Mouse (Mus musculus) intestine, embryonic 14.5 days (tissue): ENCODE data around the gene Mrps18c. TPM values are rescaled to one million over a fixed set of nuclear protein-coding genes. Genes with fewer than 3 reads are reported as not detected.

Source experiments
- ATAC-seq: fragments of 200-750 bp; cut with Nextera tagmentation; replicated peaks from 2 replicates; pipeline ENCODE4 v1.8.0; 2017; ENCODE audit warnings: low read depth, moderate number of reproducible peaks, moderate TSS enrichment, moderate library complexity; ENCODE audit not compliant: low FRiP score, low TSS enrichment
- DNase-seq: peaks from one replicate; pipeline ENCODE4 v3.0.0-alpha.2; 2018; ENCODE audit warnings: low spot score
- H3K27ac ChIP-seq: fragments of 300-500 bp; sonication (generic); 2 replicates; pipeline ENCODE4 v1.5.1; 2014; ENCODE audit warnings: low read depth, mild to moderate bottlenecking, control low read depth
- H3K27me3 ChIP-seq: fragments of 300-500 bp; sonication (generic); replicated peaks from 2 replicates; pipeline ENCODE4 v1.6.1; 2014; ENCODE audit warnings: low read length, control low read depth; ENCODE audit not compliant: control insufficient read depth, insufficient read depth
- H3K36me3 ChIP-seq: fragments of 300-500 bp; sonication (generic); 2 replicates; pipeline ENCODE4 v1.6.1; 2014; ENCODE audit warnings: low read length, control low read depth; ENCODE audit not compliant: control insufficient read depth, insufficient read depth
- H3K4me1 ChIP-seq: fragments of 300-500 bp; sonication (generic); replicated peaks from 2 replicates; pipeline ENCODE4 v1.6.1; 2014; ENCODE audit warnings: low read length, control low read depth, mixed read lengths; ENCODE audit not compliant: control insufficient read depth, insufficient read depth
- H3K4me2 ChIP-seq: fragments of 300-500 bp; sonication (generic); 2 replicates; pipeline ENCODE4 v1.6.1; 2014; ENCODE audit warnings: low read length
- H3K4me3 ChIP-seq: fragments of 300-500 bp; sonication (generic); 2 replicates; pipeline ENCODE4 v1.5.1; 2014; ENCODE audit warnings: low read depth, low read length, control low read depth, mixed read lengths
- H3K9ac ChIP-seq: fragments of 300-500 bp; sonication (generic); 2 replicates; pipeline ENCODE4 v1.6.1; 2014; ENCODE audit warnings: mild to moderate bottlenecking, low read length
- H3K9me3 ChIP-seq: fragments of 300-500 bp; sonication (generic); 2 replicates; pipeline ENCODE4 v1.6.1; 2016; ENCODE audit warnings: low read length, control low read depth; ENCODE audit not compliant: control insufficient read depth
- WGBS: fragments of 180-500 bp; shearing (Covaris S2); extraction: QIAGEN DNeasy Blood & Tissue Kit; methylation state at CpG from one replicate; pipeline ENCODE4 v1.1.7; 2014; 5-methylcytosine and 5-hydroxymethylcytosine counted together
- polyA plus RNA-seq: library from polyadenylated mRNA; unstranded; fragments of >200 nt; fragmentation: Nextera tagmentation; extraction: Ambion mirVana; gene quantifications from 2 replicates; pipeline ENCODE4 v1.2.1, GENCODE M21; 2014

Gene Mrps18c
- polyA plus RNA-seq, result 171 and 179 TPM in 2 replicates

DNA sequence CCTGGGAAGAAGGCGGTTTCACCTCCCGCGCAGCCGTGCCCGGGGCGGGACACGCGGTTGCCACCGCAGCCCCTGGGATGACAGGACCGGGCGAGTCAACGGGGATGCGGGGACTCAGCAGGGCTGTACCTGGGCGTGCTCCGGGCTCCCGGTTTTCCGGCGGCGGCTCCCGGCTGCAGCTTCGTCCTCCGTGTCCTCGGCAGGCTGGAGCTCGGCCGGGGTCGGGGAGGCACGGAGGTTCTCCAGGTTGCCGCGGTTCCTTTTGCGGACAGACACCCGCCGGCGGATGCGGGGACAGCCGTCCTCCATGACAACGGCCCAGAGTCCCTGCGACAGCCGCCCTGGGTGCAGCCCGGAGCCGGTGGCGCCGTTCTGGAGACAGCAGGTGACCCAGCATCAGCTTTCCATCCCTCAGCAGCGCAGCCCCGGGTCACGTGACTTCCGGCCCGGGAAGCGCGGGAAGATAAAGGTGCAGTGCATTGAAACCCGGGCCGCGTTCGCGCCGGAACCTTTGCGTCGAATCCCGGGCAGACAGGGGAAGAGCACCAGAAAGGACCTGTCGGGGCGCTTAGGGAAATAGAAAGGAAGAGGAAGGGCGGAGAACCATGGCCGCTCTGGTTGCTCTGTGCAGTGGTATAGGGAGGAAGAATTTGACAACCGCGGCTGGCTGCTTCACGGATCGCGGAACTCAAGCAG, at the start of gene Mrps18c, which contains the start of gene Helq:
Mrps18c (plus strand) TSS at position 463 of the 696 bp plus-strand sequence.
Helq (minus strand) TSS at position 434 of the 696 bp plus-strand sequence.
- Histone ChIP-seq H3K9ac (peak within 1 kb of the TSS; percentile 66), H3K4me2 (peak within 1 kb of the TSS; percentile 71), H3K9me3 (no peaks in the 10 kb centered on the region), H3K4me1 (peaks cover 10% of the 10 kb centered on the region), H3K4me3 (peak within 1 kb of the TSS; percentile 78), H3K27me3 (no peaks in the 10 kb centered on the region), H3K36me3 (peaks cover 33% of the 10 kb centered on the region), H3K27ac (no peak within 1 kb of the TSS)
- WGBS, result under 1% methylated on average over 67 of the region's 67 CpGs
- DNase-seq, result peak; percentile 96
- ATAC-seq, result peak; percentile 92

GRCm38 (mm10) chr5:100750617-100751255, 47.7 kb upstream of the Mrps18c start:
- Histone ChIP-seq H3K4me1 (no peaks in the 10 kb centered on the region), H3K4me2 (no peak overlapping the region), H3K27ac (no peak overlapping the region), H3K36me3 (no peaks in the 10 kb centered on the region), H3K9me3 (no peaks in the 10 kb centered on the region), H3K4me3 (no peak overlapping the region), H3K9ac (no peak overlapping the region), H3K27me3 (no peaks in the 10 kb centered on the region)
- WGBS, result 75% methylated on average over 10 of the region's 10 CpGs
- DNase-seq, result no peak
- ATAC-seq, result no peak

- Histone ChIP-seq H3K27me3 (no peaks in the 10 kb centered on the region), H3K4me3 (no peak overlapping the region), H3K4me1 (no peaks in the 10 kb centered on the region), H3K9me3 (no peaks in the 10 kb centered on the region), H3K9ac (no peak overlapping the region), H3K36me3 (no peaks in the 10 kb centered on the region), H3K27ac (no peak overlapping the region), H3K4me2 (no peak overlapping the region)
- ATAC-seq, result no peak
- WGBS, result 58% methylated on average over 4 of the region's 4 CpGs
- no peak for DNase-seq
Measured at GRCm38 (mm10) chr5:100751655-100752054, 46.8 kb upstream of the Mrps18c start.

GRCm38 (mm10) chr5:100753407-100753806, 45.0 kb upstream of the Mrps18c start:
- DNase-seq, result no peak
- no peaks in the 10 kb centered on the region for H3K4me1 ChIP-seq
- H3K9ac ChIP-seq, result no peak overlapping the region
- no peaks in the 10 kb centered on the region for H3K9me3 ChIP-seq
- no peak overlapping the region for H3K4me3 ChIP-seq
- H3K36me3 ChIP-seq, result no peaks in the 10 kb centered on the region
- no peaks in the 10 kb centered on the region for H3K27me3 ChIP-seq
- no peak for ATAC-seq
- no peak overlapping the region for H3K27ac ChIP-seq
- H3K4me2 ChIP-seq, result no peak overlapping the region
- 68% methylated on average over 7 of the region's 7 CpGs for WGBS

GRCm38 (mm10) chr5:100758121-100758520, 40.3 kb upstream of the Mrps18c start:
- no peak overlapping the region for H3K4me2 ChIP-seq
- H3K4me3 ChIP-seq, result no peak overlapping the region
- DNase-seq (no peak), ATAC-seq (no peak)
- H3K36me3 ChIP-seq, result peaks cover 9% of the 10 kb centered on the region
- H3K4me1 ChIP-seq, result no peaks in the 10 kb centered on the region
- H3K9ac ChIP-seq, result no peak overlapping the region
- H3K27me3 ChIP-seq, result no peaks in the 10 kb centered on the region
- 86% methylated on average over 5 of the region's 5 CpGs for WGBS
- 0 out of 2 replicates have a peak, but pooled peaks cover 2% of the 10 kb centered on the region for H3K9me3 ChIP-seq
- no peak overlapping the region for H3K27ac ChIP-seq

DNA sequence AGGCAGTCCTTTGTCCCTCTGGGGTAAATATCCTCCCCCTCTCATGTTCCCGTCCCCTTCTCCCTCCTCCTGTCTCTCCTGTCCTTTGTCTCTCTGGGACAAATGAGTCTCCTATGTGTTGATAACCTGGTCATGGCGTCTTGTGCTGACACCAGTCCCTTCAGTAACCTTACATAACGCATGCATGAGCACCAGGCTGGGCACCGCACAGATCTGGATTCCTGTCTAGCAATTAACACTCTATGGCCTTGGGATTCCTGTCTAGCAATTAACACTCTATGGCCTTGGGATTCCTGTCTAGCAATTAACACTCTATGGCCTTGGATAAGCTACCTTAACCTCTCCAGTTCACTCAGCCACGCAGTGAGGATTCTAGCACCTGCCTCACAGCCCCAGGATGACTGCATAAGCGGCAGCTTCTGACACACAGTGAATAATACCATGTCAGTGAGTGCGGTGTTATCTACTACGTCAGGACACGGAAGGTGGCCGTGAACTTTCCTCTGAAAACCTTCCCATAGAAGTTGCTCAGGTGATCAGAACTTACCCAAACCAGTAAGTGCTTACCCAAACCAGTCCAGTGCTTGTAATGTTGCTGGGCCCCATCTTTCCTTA, 38.3 kb upstream of the Mrps18c start:
- no peak overlapping the region for H3K9ac ChIP-seq
- no peak for ATAC-seq
- H3K9me3 ChIP-seq, result 0 out of 2 replicates have a peak, but pooled peaks cover 2% of the 10 kb centered on the region
- H3K4me2 ChIP-seq, result no peak overlapping the region
- no peak overlapping the region for H3K4me3 ChIP-seq
- H3K4me1 ChIP-seq, result no peaks in the 10 kb centered on the region
- no peaks in the 10 kb centered on the region for H3K27me3 ChIP-seq
- no peak for DNase-seq
- H3K27ac ChIP-seq, result no peak overlapping the region
- 81% methylated on average over 10 of the region's 10 CpGs for WGBS
- peaks cover 29% of the 10 kb centered on the region for H3K36me3 ChIP-seq

DNA sequence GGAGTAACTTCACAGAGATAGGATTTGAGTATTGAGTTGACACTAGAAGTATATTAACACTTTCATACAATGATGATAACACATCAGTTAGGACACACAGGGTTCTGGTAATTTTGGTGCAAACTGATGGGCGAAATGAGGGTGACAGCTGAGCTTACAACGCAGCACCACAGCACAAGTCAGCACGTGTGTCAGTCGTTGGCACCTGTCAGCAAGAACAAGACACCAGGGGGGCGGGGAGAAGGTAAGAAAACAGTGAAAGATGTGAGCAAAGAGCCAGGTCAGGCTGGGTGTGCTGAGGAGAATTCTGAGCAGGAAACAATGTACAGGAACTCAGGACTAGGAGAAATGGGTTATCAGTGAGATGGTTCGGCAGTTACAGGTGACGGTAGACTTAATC, 36.7 kb upstream of the Mrps18c start:
- ATAC-seq, result no peak
- Histone ChIP-seq H3K36me3 (peaks cover 33% of the 10 kb centered on the region), H3K27ac (no peak overlapping the region), H3K4me3 (no peak overlapping the region), H3K4me1 (no peaks in the 10 kb centered on the region), H3K27me3 (no peaks in the 10 kb centered on the region), H3K9me3 (0 out of 2 replicates have a peak, but pooled peaks cover 2% of the 10 kb centered on the region), H3K9ac (no peak overlapping the region), H3K4me2 (no peak overlapping the region)
- 89% methylated on average over 7 of the region's 7 CpGs for WGBS
- no peak for DNase-seq

DNA sequence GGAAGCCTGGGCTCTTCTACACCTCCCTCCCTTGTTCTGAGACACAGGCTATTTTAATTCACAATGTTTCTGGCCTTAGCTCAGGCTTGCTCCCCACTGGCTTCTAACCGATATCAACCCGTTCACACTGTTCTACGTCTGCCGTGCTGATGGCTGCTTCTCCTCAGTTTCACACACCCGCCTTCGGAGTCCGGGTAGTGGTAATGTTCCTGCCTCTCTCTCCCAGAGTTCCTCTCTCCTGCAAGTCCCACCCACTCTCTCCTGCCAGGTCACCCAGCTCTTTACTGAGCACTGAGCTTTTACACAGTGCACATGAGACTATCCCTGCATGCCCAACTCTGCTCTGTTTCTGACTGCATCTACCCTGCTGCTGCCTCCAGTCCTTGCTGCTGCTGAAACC, 32.4 kb upstream of the Mrps18c start:
- DNase-seq, result no peak
- Histone ChIP-seq H3K4me1 (no peaks in the 10 kb centered on the region), H3K27me3 (no peaks in the 10 kb centered on the region), H3K27ac (no peak overlapping the region), H3K9ac (no peak overlapping the region), H3K36me3 (peaks cover 74% of the 10 kb centered on the region), H3K9me3 (no peaks in the 10 kb centered on the region), H3K4me2 (no peak overlapping the region), H3K4me3 (no peak overlapping the region)
- no peak for ATAC-seq
- 90% methylated on average over 7 of the region's 7 CpGs for WGBS
